Comparison of ENCODE assay signal across 20 mouse cellular contexts in genomic region chr1:41933777-41934176, GRCm38 (mm10).
DNase-seq lines count a peak whose midpoint lies in the region; ATAC-seq and TF ChIP-seq lines count a peak whose summit lies in the region.
"Had no signal": no experiment of that assay in that cellular context is flagged by ENCODE, and none has a peak within 500 bp of the region (broad histone marks: within the 10 kb centered on the region; RNA-seq: fewer than 3 reads in every experiment).

No protein-coding gene starts in this region.

- H3K4me1 ChIP-seq in lung, embryonic 14.5 days (ENCODE audit: insufficient read depth), result no peaks in the 10 kb centered on the region

- H3K4me2 ChIP-seq in lung, embryonic 14.5 days, result no peak overlapping the region

- no peaks in the 10 kb centered on the region for H3K27me3 ChIP-seq in lung, embryonic 14.5 days (ENCODE audit: insufficient read depth, low read length)
- H3K27me3 ChIP-seq: CH12.LX, Patski had no signal

- peak; percentile 79 for DNase-seq in lung, embryonic 14.5 days
- DNase-seq in lung, postnatal 4 days, result no peak
- DNase-seq in brain, embryonic 14.5 days (ENCODE audit: low read depth), result peak; percentile 19
- no peak for DNase-seq in spleen, postnatal 4 days (ENCODE audit: low spot score in 2 of 2)
- DNase-seq: adrenal gland, adult 2 months; adrenal gland, adult 8-10 months; adrenal gland, postnatal 10 days; adrenal gland, postnatal 14 days; adrenal gland, postnatal 25 days; adrenal gland, postnatal 36 days; B cell, adult 2 months; cerebellum, adult 11 months; cerebellum, adult 11-12 months; cerebellum, adult 18-20 months; cerebellum, adult 2 months had no signal

- H3K9ac ChIP-seq in lung, embryonic 14.5 days, result no peak overlapping the region

- peak; percentile 79 for ATAC-seq in lung, embryonic 14.5 days (ENCODE audit: insufficient read depth)
- ATAC-seq: activated CD4-positive, CD25-positive, alpha-beta regulatory T cell, adult 4 months; CD4-positive, CD25-positive, alpha-beta regulatory T cell, adult 4 months; Patski had no signal

- 4% methylated on average over 1 of the region's 1 CpGs for WGBS in lung, embryonic 14.5 days

- no peaks in the 10 kb centered on the region for H3K36me3 ChIP-seq in lung, embryonic 14.5 days (ENCODE audit: insufficient read depth)
- H3K36me3 ChIP-seq: G1E had no signal

- no peak for TF ChIP-seq CTCF in lung, embryonic 14.5 days (IDR thresholded peaks at IDR 0.05; ENCODE audit: low read depth)
- no peak for TF ChIP-seq CTCF in brain, embryonic 14.5 days (IDR thresholded peaks at IDR 0.05; ENCODE audit: borderline replicate concordance, extremely low read depth, insufficient read depth, insufficient read length)

- no peaks in the 10 kb centered on the region for H3K9me3 ChIP-seq in lung, embryonic 14.5 days (ENCODE audit: low read depth, low read length)

- TF ChIP-seq POLR2A in brain, embryonic 14.5 days (IDR thresholded peaks at IDR 0.05; ENCODE audit: borderline replicate concordance, extremely low read depth, insufficient read depth, insufficient read length, poor library complexity, severe bottlenecking), result no peak

- no peak overlapping the region for H3K4me3 ChIP-seq in lung, embryonic 14.5 days (ENCODE audit: low read depth, low read length)

- no peak overlapping the region for H3K27ac ChIP-seq in lung, embryonic 14.5 days (ENCODE audit: low read depth)

Comparison
In these comparisons a context has a peak if more than half of its experiments do, and no peak if none do; other contexts are left out.
1. DNase-seq: peak in lung, embryonic 14.5 days (single experiment) and brain, embryonic 14.5 days (single experiment); none in lung, postnatal 4 days (0 of 2) and spleen, postnatal 4 days (0 of 2).